Mouse (Mus musculus): ENCODE data around the gene Map3k7cl. TPM values are rescaled to one million over a fixed set of nuclear protein-coding genes. Genes with fewer than 3 reads are reported as not detected.

Gene Map3k7cl
- polyA plus RNA-seq, 1 experiment, result 3.9 TPM

DNA sequence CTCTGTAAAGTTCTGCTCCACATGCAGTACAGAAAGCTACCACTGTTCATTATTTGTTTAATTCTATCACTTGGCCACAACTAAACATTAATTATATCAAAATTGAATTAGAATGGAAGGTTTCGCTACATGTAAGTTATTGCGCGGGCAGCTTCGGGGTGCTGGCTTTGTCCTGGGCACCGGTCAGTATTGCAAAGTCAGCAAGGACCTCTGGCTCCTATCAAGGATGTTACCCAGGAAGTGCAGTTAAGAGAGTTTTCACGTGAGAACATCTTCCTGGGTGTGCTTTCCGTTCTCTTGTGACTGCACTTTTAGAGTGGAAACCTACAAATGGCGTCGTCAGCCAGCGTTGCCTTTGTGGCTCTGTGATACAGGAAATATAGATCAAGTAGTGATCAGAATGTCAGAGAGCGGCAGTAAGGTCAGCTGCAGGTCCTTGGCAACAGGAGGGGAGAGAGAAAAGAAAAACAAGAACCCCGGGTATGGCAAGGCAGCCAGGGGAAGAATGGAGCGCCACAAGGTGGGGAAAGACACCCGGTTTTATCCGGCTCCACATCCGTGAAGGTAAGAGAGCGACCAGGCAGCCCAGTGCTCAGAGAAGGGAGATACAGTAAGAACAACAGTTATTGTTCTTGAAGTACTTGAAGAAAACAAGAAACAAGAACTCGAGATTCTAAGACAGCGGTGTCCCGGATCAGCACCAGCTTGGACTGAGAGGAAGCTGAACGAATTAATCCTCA is 57.6 kb downstream of the Map3k7cl start:
- TF ChIP-seq POLR2A (IDR thresholded peaks at IDR 0.05; ENCODE audit: control insufficient read depth, extremely low read depth, insufficient read depth, low read length, poor library complexity) (no peak), CTCF (IDR thresholded peaks at IDR 0.05; ENCODE audit: borderline replicate concordance, control insufficient read depth, extremely low read depth, insufficient read depth, low read length, poor library complexity) (no peak)
- DNase-seq, result no peak
- no peaks in the 10 kb centered on the region for H3K36me3 ChIP-seq (ENCODE audit: control insufficient read depth, insufficient read depth, low read length)
- WGBS, result 71% methylated on average over 21 of the region's 21 CpGs
- H3K4me1 ChIP-seq (replicated peaks; ENCODE audit: control insufficient read depth, insufficient read depth, low read length), result peaks cover 22% of the 10 kb centered on the region
- peak overlapping the region; percentile 20; the same call in 1 of the 2 replicates for H3K4me3 ChIP-seq (ENCODE audit: control insufficient read depth, insufficient read depth, low read length)
- no peaks in the 10 kb centered on the region for H3K27me3 ChIP-seq (ENCODE audit: control insufficient read depth, insufficient read depth, low read length)
- peak overlapping the region; percentile 39; the same call in 1 of the 2 replicates for H3K27ac ChIP-seq (ENCODE audit: control insufficient read depth, insufficient read depth, low read length)

DNA sequence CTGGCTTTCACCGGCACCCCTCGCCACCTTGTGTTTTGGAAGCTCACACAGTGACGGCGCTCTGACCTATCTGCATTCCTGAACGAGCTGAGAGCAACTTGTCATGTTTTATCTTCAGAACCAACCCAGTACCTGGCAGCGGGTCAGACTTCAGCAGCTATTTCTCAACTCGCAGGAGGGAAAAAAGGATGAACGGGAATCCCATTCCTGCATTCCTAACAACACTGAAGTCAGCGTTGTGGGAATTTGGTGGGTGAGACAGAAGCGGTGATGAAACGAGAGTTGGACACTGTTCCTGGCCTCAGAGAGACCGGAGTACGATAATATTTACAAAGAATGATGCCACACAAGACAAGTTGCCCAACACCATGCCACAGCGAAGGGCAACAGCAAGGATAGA is 58.3 kb downstream of the Map3k7cl start:
- Histone ChIP-seq H3K36me3 (ENCODE audit: control insufficient read depth, insufficient read depth, low read length) (no peaks in the 10 kb centered on the region), H3K4me3 (ENCODE audit: control insufficient read depth, insufficient read depth, low read length) (no peak overlapping the region), H3K27me3 (ENCODE audit: control insufficient read depth, insufficient read depth, low read length) (no peaks in the 10 kb centered on the region), H3K27ac (ENCODE audit: control insufficient read depth, insufficient read depth, low read length) (no peak overlapping the region; the same call in 1 of the 2 replicates), H3K4me1 (replicated peaks; ENCODE audit: control insufficient read depth, insufficient read depth, low read length) (peaks cover 22% of the 10 kb centered on the region)
- 93% methylated on average over 14 of the region's 14 CpGs for WGBS
- DNase-seq, result no peak
- TF ChIP-seq CTCF (IDR thresholded peaks at IDR 0.05; ENCODE audit: borderline replicate concordance, control insufficient read depth, extremely low read depth, insufficient read depth, low read length, poor library complexity) (no peak), POLR2A (IDR thresholded peaks at IDR 0.05; ENCODE audit: control insufficient read depth, extremely low read depth, insufficient read depth, low read length, poor library complexity) (no peak)

DNA sequence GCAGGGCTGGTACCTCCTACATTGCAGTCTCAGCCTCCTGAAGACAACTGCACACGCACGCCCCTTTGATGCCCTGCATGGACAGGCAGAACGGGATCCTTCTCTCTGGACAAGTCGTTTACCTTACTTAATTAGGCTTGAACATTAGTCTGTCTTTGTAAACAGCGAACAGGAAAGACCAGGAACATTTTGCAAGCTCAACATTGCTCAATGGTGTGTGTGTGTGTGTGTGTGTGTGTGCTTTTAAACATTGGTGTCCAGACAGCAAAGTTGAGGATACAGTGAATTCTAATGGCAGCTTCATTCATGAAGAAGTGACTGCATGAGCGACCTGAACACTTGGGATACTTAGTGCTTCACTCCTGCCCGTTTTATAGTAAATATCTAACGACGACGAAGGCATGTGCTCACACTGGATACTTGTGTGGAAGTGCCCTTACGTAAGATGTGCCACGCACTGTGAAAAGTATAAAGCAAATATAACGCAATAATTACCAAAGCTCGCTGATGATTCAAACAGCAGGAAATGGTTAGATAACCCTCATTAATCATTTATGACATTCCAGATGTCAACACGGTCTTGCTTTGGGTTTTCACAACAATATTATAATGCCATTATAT is 59.2 kb downstream of the Map3k7cl start:
- WGBS, result 90% methylated on average over 15 of the region's 15 CpGs
- H3K36me3 ChIP-seq (ENCODE audit: control insufficient read depth, insufficient read depth, low read length), result no peaks in the 10 kb centered on the region
- TF ChIP-seq CTCF (IDR thresholded peaks at IDR 0.05; ENCODE audit: borderline replicate concordance, control insufficient read depth, extremely low read depth, insufficient read depth, low read length, poor library complexity), result no peak
- no peak overlapping the region for H3K27ac ChIP-seq (ENCODE audit: control insufficient read depth, insufficient read depth, low read length)
- peaks cover 24% of the 10 kb centered on the region for H3K4me1 ChIP-seq (replicated peaks; ENCODE audit: control insufficient read depth, insufficient read depth, low read length)
- no peak for DNase-seq
- H3K27me3 ChIP-seq (ENCODE audit: control insufficient read depth, insufficient read depth, low read length), result no peaks in the 10 kb centered on the region
- H3K4me3 ChIP-seq (ENCODE audit: control insufficient read depth, insufficient read depth, low read length), result no peak overlapping the region

DNA sequence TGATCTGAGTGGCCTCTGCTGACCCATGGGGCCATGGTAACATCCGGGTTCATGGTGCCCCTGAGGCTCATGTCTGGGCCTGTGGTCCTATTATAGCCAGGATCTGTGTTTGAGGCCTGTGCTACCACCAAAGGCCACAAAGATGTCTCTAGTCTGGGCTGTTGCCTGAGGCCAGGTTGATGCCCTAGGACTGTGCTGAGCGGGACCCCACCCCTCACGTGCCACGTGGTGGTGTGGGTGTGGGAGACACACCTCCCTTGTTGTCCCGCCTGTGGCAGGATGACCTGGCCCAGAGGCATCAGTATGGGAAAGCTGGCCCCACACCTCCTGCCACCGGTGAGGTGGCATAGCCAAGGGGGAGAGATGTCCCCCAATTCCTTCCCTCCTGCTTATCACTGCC is 64.2 kb downstream of the Map3k7cl start:
- H3K27ac ChIP-seq (ENCODE audit: control insufficient read depth, insufficient read depth, low read length), result no peak overlapping the region
- H3K27me3 ChIP-seq (ENCODE audit: control insufficient read depth, insufficient read depth, low read length), result no peaks in the 10 kb centered on the region
- 93% methylated on average over 6 of the region's 6 CpGs for WGBS
- peaks cover 9% of the 10 kb centered on the region for H3K4me1 ChIP-seq (replicated peaks; ENCODE audit: control insufficient read depth, insufficient read depth, low read length)
- no peaks in the 10 kb centered on the region for H3K36me3 ChIP-seq (ENCODE audit: control insufficient read depth, insufficient read depth, low read length)
- no peak for DNase-seq
- H3K4me3 ChIP-seq (ENCODE audit: control insufficient read depth, insufficient read depth, low read length), result no peak overlapping the region
- no peak for TF ChIP-seq POLR2A (IDR thresholded peaks at IDR 0.05; ENCODE audit: control insufficient read depth, extremely low read depth, insufficient read depth, low read length, poor library complexity)
- no peak for TF ChIP-seq CTCF (IDR thresholded peaks at IDR 0.05; ENCODE audit: borderline replicate concordance, control insufficient read depth, extremely low read depth, insufficient read depth, low read length, poor library complexity)

DNA sequence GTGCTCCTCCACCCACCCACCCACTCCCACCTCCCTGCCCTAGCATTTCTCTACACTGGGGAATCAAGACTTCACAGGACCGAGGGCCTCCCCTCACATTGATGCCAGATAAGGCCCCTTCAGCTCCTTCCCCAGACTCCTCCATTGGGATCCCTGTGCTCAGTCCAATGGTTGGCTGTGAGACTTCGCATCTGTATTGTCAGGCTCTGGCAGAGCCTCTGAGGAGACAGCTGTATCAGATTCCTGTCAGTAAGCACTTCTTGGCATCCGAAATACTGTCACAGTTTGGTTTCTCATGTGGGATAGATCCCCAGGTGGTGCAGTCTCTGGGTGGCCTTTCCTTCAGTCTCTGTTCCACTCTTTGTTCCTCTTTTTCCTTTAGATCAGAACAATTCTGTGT is 68.1 kb downstream of the Map3k7cl start:
- no peak overlapping the region for H3K4me3 ChIP-seq (ENCODE audit: control insufficient read depth, insufficient read depth, low read length)
- no peak for DNase-seq
- H3K36me3 ChIP-seq (ENCODE audit: control insufficient read depth, insufficient read depth, low read length), result no peaks in the 10 kb centered on the region
- no peaks in the 10 kb centered on the region for H3K27me3 ChIP-seq (ENCODE audit: control insufficient read depth, insufficient read depth, low read length)
- no peak for TF ChIP-seq CTCF (IDR thresholded peaks at IDR 0.05; ENCODE audit: borderline replicate concordance, control insufficient read depth, extremely low read depth, insufficient read depth, low read length, poor library complexity)
- TF ChIP-seq POLR2A (IDR thresholded peaks at IDR 0.05; ENCODE audit: control insufficient read depth, extremely low read depth, insufficient read depth, low read length, poor library complexity), result no peak
- H3K4me1 ChIP-seq (replicated peaks; ENCODE audit: control insufficient read depth, insufficient read depth, low read length), result 0 out of 2 replicates have a peak, but pooled peaks cover 2% of the 10 kb centered on the region
- no peak overlapping the region for H3K27ac ChIP-seq (ENCODE audit: control insufficient read depth, insufficient read depth, low read length)
- 91% methylated on average over 3 of the region's 3 CpGs for WGBS

DNA sequence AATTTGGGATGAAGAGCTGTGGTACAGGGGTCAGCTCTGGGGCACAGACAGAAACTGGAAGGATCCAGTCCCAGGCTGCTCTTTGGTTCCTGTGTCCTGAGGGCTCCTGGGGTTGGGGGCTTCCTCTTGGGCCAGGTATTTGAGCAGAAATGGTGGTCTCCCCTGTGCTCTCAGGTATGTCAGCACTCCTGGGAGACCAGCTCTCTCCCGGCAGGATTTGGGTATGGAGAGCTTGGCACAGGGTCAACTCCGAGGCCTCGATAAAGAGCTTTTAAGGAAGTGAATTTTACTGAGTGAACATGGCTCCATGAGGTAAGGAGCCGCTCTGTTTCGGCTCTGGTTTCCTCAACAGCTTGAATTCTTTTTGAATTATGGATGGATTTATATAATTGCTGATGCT is 70.8 kb downstream of the Map3k7cl start:
- TF ChIP-seq POLR2A (IDR thresholded peaks at IDR 0.05; ENCODE audit: control insufficient read depth, extremely low read depth, insufficient read depth, low read length, poor library complexity), result no peak
- no peak for TF ChIP-seq CTCF (IDR thresholded peaks at IDR 0.05; ENCODE audit: borderline replicate concordance, control insufficient read depth, extremely low read depth, insufficient read depth, low read length, poor library complexity)
- no peak for DNase-seq
- 97% methylated on average over 5 of the region's 5 CpGs for WGBS

More for the DNA sequence above, 70.8 kb downstream of the Map3k7cl start:
- H3K27me3 ChIP-seq (ENCODE audit: control insufficient read depth, insufficient read depth, low read length), result no peaks in the 10 kb centered on the region
- H3K4me3 ChIP-seq (ENCODE audit: control insufficient read depth, insufficient read depth, low read length), result no peak overlapping the region
- H3K27ac ChIP-seq (ENCODE audit: control insufficient read depth, insufficient read depth, low read length), result no peak overlapping the region
- no peaks in the 10 kb centered on the region for H3K4me1 ChIP-seq (replicated peaks; ENCODE audit: control insufficient read depth, insufficient read depth, low read length)
- no peaks in the 10 kb centered on the region for H3K36me3 ChIP-seq (ENCODE audit: control insufficient read depth, insufficient read depth, low read length)
